Mouse (Mus musculus): ENCODE results near the gene Dnmt3l.

DNA sequence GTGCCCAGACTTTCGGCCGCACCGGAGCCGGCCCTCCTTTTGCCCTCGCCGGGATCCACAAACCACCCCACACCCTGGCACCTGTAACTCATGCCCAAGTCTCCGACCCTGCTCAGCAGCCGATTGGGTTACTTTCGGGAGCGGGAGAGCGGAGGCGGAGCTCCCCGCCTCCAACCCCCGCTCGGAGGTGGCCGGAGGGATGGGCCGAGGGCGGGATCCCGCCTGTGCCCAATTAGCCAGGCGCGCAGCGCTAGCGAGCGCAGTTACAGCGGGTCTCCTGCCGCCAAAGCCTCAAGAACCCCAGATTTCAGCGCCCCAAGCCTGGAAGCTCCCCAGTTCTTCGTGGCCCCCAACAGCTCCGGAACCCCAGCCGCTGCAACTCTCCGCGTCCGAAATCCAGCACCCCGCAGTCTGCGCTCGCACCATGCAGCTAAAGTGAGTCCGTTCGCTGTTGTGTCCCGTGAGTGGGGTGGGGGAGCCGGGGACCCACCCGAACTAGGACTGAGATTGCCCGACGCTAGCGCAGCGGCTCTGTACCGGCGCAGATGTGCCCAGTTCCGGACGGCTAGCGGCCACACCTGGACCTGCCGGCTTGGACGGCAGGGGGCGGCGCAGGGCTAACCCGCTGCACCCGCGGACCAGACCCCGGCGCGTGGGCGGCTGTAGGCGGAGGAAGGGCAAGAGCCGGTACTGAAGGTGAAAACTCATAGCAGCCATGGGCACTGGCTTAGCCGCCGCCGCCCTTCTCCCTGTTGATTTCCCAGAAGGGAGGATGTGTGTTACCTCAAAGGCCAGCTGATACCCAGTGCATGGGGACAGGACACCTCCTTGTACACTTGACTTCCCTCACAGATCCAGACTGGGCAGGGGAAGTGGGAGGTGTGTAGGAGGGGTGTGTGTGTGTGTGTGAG, 27.6 kb downstream of the Dnmt3l start, which contains the start of gene Icosl:
- peak; percentile 76 for TF ChIP-seq CTCF (IDR thresholded peaks at IDR 0.05)
- TF ChIP-seq EP300 (IDR thresholded peaks at IDR 0.05), result no peak
